Mouse (Mus musculus) B cell, adult 67 days (primary cell): ENCODE measurements around the gene Gm21788. TPM values are rescaled to one million over a fixed set of nuclear protein-coding genes. Genes with fewer than 3 reads are reported as not detected.

Experiments used
- total RNA-seq, 2 experiments: library from RNA; stranded (reverse); gene quantifications; 4 replicates each; pipeline ENCODE4 v1.2.4; 2023

The Gm21788 gene
- total RNA-seq: not detected

GRCm38 (mm10) chrY:7404710-7405109, at the start of gene Gm21788:
Gene Gm21788, plus strand, starts transcription at chrY:7405010.

Other genes with a start within 250 kb of the Gm21788 start
- not detected for gene Gm21244, start 235.7 kb upstream of the Gm21788 start, total RNA-seq
- gene Gm28998, start 151.2 kb upstream of the Gm21788 start, total RNA-seq: not detected
- gene Gm20826, start 233.5 kb downstream of the Gm21788 start, total RNA-seq: under 1 TPM; 0.15 to 0.20 TPM